ENCODE assay signal across 8 mouse cellular contexts in the genomic region with DNA sequence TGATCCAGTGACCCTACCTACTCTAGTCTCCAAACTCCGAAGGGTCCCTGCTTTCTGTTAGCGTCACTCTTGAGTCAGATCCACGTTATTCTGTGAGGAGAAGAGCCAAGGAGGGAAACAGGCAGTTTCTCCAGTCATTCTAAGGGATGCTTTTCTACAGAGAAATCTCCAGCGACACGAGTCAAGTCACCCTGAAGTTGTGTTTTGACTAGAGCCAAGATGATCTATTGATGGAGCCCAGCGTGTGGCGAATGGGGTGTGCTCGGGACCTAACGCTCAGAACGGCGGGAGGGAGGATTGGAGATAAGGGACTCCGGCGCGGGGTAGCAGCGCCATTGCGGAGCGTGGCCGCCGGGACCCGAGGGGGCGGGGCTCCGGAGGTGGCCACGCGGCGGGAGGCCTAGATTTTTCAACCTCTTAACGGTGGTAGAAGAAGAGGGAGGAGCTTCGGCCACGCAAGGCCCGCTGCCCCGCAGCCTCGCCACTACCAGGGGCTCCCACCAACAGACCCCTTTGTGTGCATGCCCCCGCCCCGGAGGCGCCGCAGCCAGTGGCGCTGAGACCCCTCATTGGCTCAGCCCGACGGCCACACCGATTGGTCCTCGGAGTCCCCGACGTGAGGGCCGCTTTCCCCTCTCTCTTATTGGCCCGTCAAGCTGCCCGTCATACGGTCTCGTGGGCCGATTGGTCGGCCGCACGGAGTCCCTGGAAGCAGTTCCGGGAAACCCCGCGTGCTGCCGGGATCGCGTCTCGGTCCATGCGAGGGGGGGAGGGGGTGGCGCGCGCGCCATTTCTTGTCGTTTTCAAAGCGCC. TPM values are rescaled to one million over a fixed set of nuclear protein-coding genes. Genes with fewer than 3 reads are reported as not detected.
DNase-seq lines count a peak whose midpoint lies in the region; ATAC-seq and TF ChIP-seq lines count a peak whose summit lies in the region.

A gene (plus strand): TSS at position 714 of the 813 bp plus-strand sequence.

- H3K36me3 ChIP-seq in CH12.LX (replicated peaks in 1 of 2; ENCODE audit: control insufficient read depth in 1 of 2, insufficient read depth in 1 of 2, low read length in 1 of 2) = peaks cover 0 to 2% of the 10 kb centered on the region in 2 experiments
- no peaks in the 10 kb centered on the region for H3K36me3 ChIP-seq in forebrain, embryonic 11.5 days (ENCODE audit: control insufficient read depth, insufficient read depth, low read length)
- H3K36me3 ChIP-seq in heart, embryonic 16.5 days (ENCODE audit: control insufficient read depth, insufficient read depth) = no peaks in the 10 kb centered on the region
- H3K36me3 ChIP-seq in liver, embryonic 15.5 days (replicated peaks) = no peaks in the 10 kb centered on the region
- H3K36me3 ChIP-seq in neural tube, embryonic 12.5 days = no peaks in the 10 kb centered on the region

- peak; percentile 97 for DNase-seq in CH12.LX (ENCODE audit: extremely low read depth)
- DNase-seq in c-Kit-positive CD71-positive TER-119-negative erythroid progenitor cells, embryonic 14.5 days (ENCODE audit: low read depth) = peak; percentile 96
- DNase-seq in forebrain, embryonic 11.5 days (ENCODE audit: low spot score) = peak; percentile 100
- peak; percentile 99 for DNase-seq in kidney, postnatal 36 days
- peak; percentile 97 for DNase-seq in telencephalon, adult 2 months (ENCODE audit: low read depth, low spot score)

- no peaks in the 10 kb centered on the region for H3K27me3 ChIP-seq in CH12.LX (replicated peaks)
- no peaks in the 10 kb centered on the region for H3K27me3 ChIP-seq in forebrain, embryonic 11.5 days (ENCODE audit: control insufficient read depth, insufficient read depth, low read length)
- no peaks in the 10 kb centered on the region for H3K27me3 ChIP-seq in heart, embryonic 16.5 days (ENCODE audit: control insufficient read depth, insufficient read depth, low read length)
- peaks cover 14% of the 10 kb centered on the region; the same call in 1 of the 2 replicates for H3K27me3 ChIP-seq in liver, embryonic 15.5 days
- no peaks in the 10 kb centered on the region for H3K27me3 ChIP-seq in neural tube, embryonic 12.5 days (replicated peaks)

- ATAC-seq in forebrain, embryonic 11.5 days (replicated peaks; ENCODE audit: low FRiP score) = peak; percentile 100
- ATAC-seq in heart, embryonic 16.5 days (replicated peaks; ENCODE audit: extremely low read depth, insufficient read depth, low FRiP score) = peak; percentile 99
- peak; percentile 92 for ATAC-seq in liver, embryonic 15.5 days (ENCODE audit: insufficient read depth)
- peak; percentile 99 for ATAC-seq in neural tube, embryonic 12.5 days (ENCODE audit: low FRiP score, low read depth)

- no peaks in the 10 kb centered on the region for H3K9me3 ChIP-seq in CH12.LX (replicated peaks; ENCODE audit: low read length)
- no peaks in the 10 kb centered on the region for H3K9me3 ChIP-seq in forebrain, embryonic 11.5 days (ENCODE audit: control insufficient read depth, low read length)
- no peaks in the 10 kb centered on the region for H3K9me3 ChIP-seq in heart, embryonic 16.5 days (replicated peaks; ENCODE audit: control insufficient read depth, low read length)
- H3K9me3 ChIP-seq in liver, embryonic 15.5 days (replicated peaks) = no peaks in the 10 kb centered on the region
- no peaks in the 10 kb centered on the region for H3K9me3 ChIP-seq in neural tube, embryonic 12.5 days

- peak within 1 kb of the TSS; percentile 83 for H3K27ac ChIP-seq in CH12.LX (ENCODE audit: insufficient read depth, low read depth)
- peak within 1 kb of the TSS; percentile 98 for H3K27ac ChIP-seq in forebrain, embryonic 11.5 days (ENCODE audit: low read depth, low read length)
- peak within 1 kb of the TSS; percentile 94 for H3K27ac ChIP-seq in heart, embryonic 16.5 days (ENCODE audit: low read length)
- H3K27ac ChIP-seq in liver, embryonic 15.5 days (replicated peaks) = peak within 1 kb of the TSS; percentile 98
- peak within 1 kb of the TSS; percentile 98 for H3K27ac ChIP-seq in neural tube, embryonic 12.5 days

- in situ Hi-C loops in CH12.LX (cut with MboI; ENCODE audit: low pct_ligation_motif_present, low pct_unique_long_range_greater_than_20kb, low sequenced_read_pairs) = loop anchor here (5.0 kb wide), 1 partner anchor 38 kb away; no protein-coding TSS in a partner anchor

- H3K4me2 ChIP-seq in CH12.LX (ENCODE audit: insufficient read depth, low read depth, poor library complexity, severe bottlenecking) = peak within 1 kb of the TSS; percentile 95
- H3K4me2 ChIP-seq in forebrain, embryonic 11.5 days (ENCODE audit: low read depth, low read length, severe bottlenecking) = peak within 1 kb of the TSS; percentile 78
- H3K4me2 ChIP-seq in heart, embryonic 16.5 days (ENCODE audit: low read depth, low read length) = peak within 1 kb of the TSS; percentile 76
- peak within 1 kb of the TSS; percentile 96 for H3K4me2 ChIP-seq in liver, embryonic 15.5 days
- peak within 1 kb of the TSS; percentile 73 for H3K4me2 ChIP-seq in neural tube, embryonic 12.5 days (replicated peaks)

- under 1% methylated on average over 63 of the region's 65 CpGs for WGBS in forebrain, embryonic 11.5 days
- WGBS in heart, embryonic 16.5 days = under 1% methylated on average over 65 of the region's 65 CpGs
- under 1% methylated on average over 62 of the region's 65 CpGs for WGBS in liver, embryonic 15.5 days (ENCODE audit: insufficient replicate concordance)
- WGBS in neural tube, embryonic 12.5 days = under 1% methylated on average over 65 of the region's 65 CpGs

- no peak for TF ChIP-seq CTCF in CH12.LX (conservative IDR thresholded peaks at IDR 0.05 in 1 of 2, IDR thresholded peaks at IDR 0.05 in 1 of 2; ENCODE audit: low read depth in 2 of 2, low read length in 2 of 2)

- TF ChIP-seq EP300 in CH12.LX (IDR thresholded peaks at IDR 0.05; ENCODE audit: low read length) = no peak

- H3K79me2 ChIP-seq in CH12.LX (replicated peaks; ENCODE audit: control insufficient read depth, extremely low read depth, insufficient read depth, poor library complexity, severe bottlenecking) = peaks cover 39% of the 10 kb centered on the region

- no peak for TF ChIP-seq RAD21 in CH12.LX (IDR thresholded peaks at IDR 0.05; ENCODE audit: low read depth, low read length)

- TF ChIP-seq POLR2A in CH12.LX (IDR thresholded peaks at IDR 0.05; ENCODE audit: low read depth, low read length) = peak; percentile 84

- peak within 1 kb of the TSS; percentile 99 for H3K9ac ChIP-seq in CH12.LX (ENCODE audit: insufficient read depth, low read depth)
- H3K9ac ChIP-seq in forebrain, embryonic 11.5 days (ENCODE audit: low read length) = peak within 1 kb of the TSS; percentile 100
- H3K9ac ChIP-seq in heart, embryonic 16.5 days (ENCODE audit: low read length) = peak within 1 kb of the TSS; percentile 97
- peak within 1 kb of the TSS; percentile 98 for H3K9ac ChIP-seq in liver, embryonic 15.5 days
- peak within 1 kb of the TSS; percentile 98 for H3K9ac ChIP-seq in neural tube, embryonic 12.5 days

- dilution Hi-C loops in CH12.LX (cut with MboI; ENCODE audit: extremely low pct_ligation_motif_present, extremely low pct_unique_long_range_greater_than_20kb, low sequenced_read_pairs) = no loop called here

- H3K4me1 ChIP-seq in CH12.LX (ENCODE audit: control insufficient read depth in 1 of 2, insufficient read depth in 2 of 2) = peaks cover 2 to 34% of the 10 kb centered on the region in 2 experiments; a peak in 2 of 4 replicates
- H3K4me1 ChIP-seq in forebrain, embryonic 11.5 days (replicated peaks; ENCODE audit: control insufficient read depth, insufficient read depth, low read length) = peaks cover 10% of the 10 kb centered on the region
- H3K4me1 ChIP-seq in heart, embryonic 16.5 days (ENCODE audit: control insufficient read depth, insufficient read depth, low read length) = peaks cover 28% of the 10 kb centered on the region
- H3K4me1 ChIP-seq in liver, embryonic 15.5 days (replicated peaks) = peaks cover 32% of the 10 kb centered on the region
- H3K4me1 ChIP-seq in neural tube, embryonic 12.5 days = peaks cover 26% of the 10 kb centered on the region

- peak within 1 kb of the TSS; percentile 72 to 95 (median 84) for H3K4me3 ChIP-seq in CH12.LX (replicated peaks in 1 of 3; ENCODE audit: low read depth in 2 of 3, low read length in 2 of 3, poor library complexity in 1 of 3)
- H3K4me3 ChIP-seq in forebrain, embryonic 11.5 days (ENCODE audit: low read depth, low read length) = peak within 1 kb of the TSS; percentile 100
- H3K4me3 ChIP-seq in heart, embryonic 16.5 days (ENCODE audit: low read length) = peak within 1 kb of the TSS; percentile 86
- peak within 1 kb of the TSS; percentile 88 for H3K4me3 ChIP-seq in liver, embryonic 15.5 days (replicated peaks)
- peak within 1 kb of the TSS; percentile 98 for H3K4me3 ChIP-seq in neural tube, embryonic 12.5 days

TF ChIP-seq in CH12.LX, 34 proteins besides CTCF, POLR2A, EP300 and RAD21 (continues in another document):
- TF ChIP-seq ETS1 (conservative IDR thresholded peaks at IDR 0.05; ENCODE audit: low read depth, low read length) = peak; percentile 38; the same call in 1 of the 2 replicates
- TF ChIP-seq TBP (conservative IDR thresholded peaks at IDR 0.05; ENCODE audit: low read depth, low read length) = peak; percentile 21; the same call in 1 of the 2 replicates
- peak; percentile 72; the same call in 1 of the 2 replicates for TF ChIP-seq MEF2A (IDR thresholded peaks at IDR 0.05; ENCODE audit: borderline replicate concordance, low read depth, low read length)
- TF ChIP-seq CHD2 (IDR thresholded peaks at IDR 0.05; ENCODE audit: low read length) = peak; percentile 98
- TF ChIP-seq MYC (IDR thresholded peaks at IDR 0.05; ENCODE audit: low read depth, low read length) = peak; percentile 89
- TF ChIP-seq HCFC1 (IDR thresholded peaks at IDR 0.05; ENCODE audit: low read depth, low read length) = peak; percentile 76
- TF ChIP-seq E2F4 (IDR thresholded peaks at IDR 0.05; ENCODE audit: insufficient replicate concordance, low read depth, low read length) = no peak
- TF ChIP-seq ZKSCAN1 (IDR thresholded peaks at IDR 0.05; ENCODE audit: borderline replicate concordance, low read depth, low read length) = no peak
- peak; percentile 81 for TF ChIP-seq TCF12 (IDR thresholded peaks at IDR 0.05; ENCODE audit: low read depth, low read length)
- 0 out of 2 replicates have a peak, but pooled peaks have one; percentile 40 for TF ChIP-seq MAZ (IDR thresholded peaks at IDR 0.05; ENCODE audit: low read depth, low read length)
- peak; percentile 92 for TF ChIP-seq MAX (IDR thresholded peaks at IDR 0.05; ENCODE audit: low read length)
- no peak for TF ChIP-seq CHD1 (IDR thresholded peaks at IDR 0.05; ENCODE audit: low read depth, low read length)

RNA-seq across cellular contexts. Expression of the gene that starts here (rescaled TPM):
- 65.6 and 86.6 TPM in 2 replicates for total RNA-seq in CH12.LX (2012; rRNA removed)
- total RNA-seq in CH12.LX (2014; rRNA removed) = 117 and 137 TPM in 2 replicates
- 130 and 183 TPM in 2 replicates for polyA plus RNA-seq in CH12.LX (2012; ENCODE audit: insufficient read length, low read depth)
- 193 and 215 TPM in 2 replicates for polyA plus RNA-seq in forebrain, embryonic 11.5 days (2014; fragmentation: Nextera tagmentation; extraction: Ambion mirVana)
- polyA plus RNA-seq in heart, embryonic 16.5 days (2015; fragmentation: Nextera tagmentation; extraction: Ambion mirVana) = 95.6 and 95.8 TPM in 2 replicates
- polyA plus RNA-seq in liver, embryonic 15.5 days (2015; fragmentation: Nextera tagmentation; extraction: Ambion mirVana) = 49.4 and 49.6 TPM in 2 replicates
- polyA plus RNA-seq in neural tube, embryonic 12.5 days (2016; fragmentation: Nextera tagmentation; extraction: Ambion mirVana) = 221 and 229 TPM in 2 replicates

Comparison
In these comparisons a context has a peak if more than half of its experiments do, and no peak if none do; other contexts are left out.
1. Peak in every context shown above with its lines: DNase-seq, ATAC-seq, H3K4me3 ChIP-seq and H3K27ac ChIP-seq.